Mouse (Mus musculus): ENCODE data around the gene Gm49396.

DNA sequence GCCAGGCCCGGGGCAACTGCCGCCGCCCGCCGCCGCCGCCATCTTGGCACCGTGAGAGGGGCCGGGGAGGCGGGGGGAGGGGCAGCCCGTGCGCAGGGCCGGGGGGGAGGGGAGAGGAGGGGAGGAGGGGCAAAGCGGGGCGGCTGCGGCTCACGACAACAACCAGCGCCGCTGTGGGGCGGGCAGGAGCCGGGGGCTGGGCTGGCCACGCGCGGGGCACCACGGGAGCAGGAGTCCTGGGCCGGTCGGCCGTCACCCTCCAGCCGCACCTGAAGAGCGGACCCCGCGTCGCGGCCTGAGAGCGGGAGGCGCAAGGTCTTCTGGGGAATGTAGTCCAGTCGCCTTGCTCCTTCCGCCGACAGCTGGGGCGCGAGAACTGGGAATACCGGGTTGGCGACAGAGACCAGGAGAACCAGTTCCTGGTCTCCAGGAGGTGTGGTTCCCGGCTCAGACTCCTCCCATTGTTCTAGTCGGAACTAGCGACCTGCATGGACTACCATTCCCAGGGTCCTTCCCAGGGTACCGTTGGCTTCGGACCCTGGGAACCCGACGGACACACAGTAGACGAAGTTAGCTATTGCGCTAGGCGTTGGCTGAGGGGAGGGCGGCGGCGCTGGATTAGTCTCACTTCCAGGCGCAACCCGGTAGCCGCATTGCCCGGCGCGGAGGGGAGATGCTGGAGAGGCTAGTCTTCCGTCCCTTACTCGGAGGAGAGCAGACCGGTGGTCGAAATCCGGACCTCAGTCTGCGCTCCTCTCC, 25.7 kb downstream of the Gm49396 start, which contains the start of gene Kmt2b:
- TF ChIP-seq POLR2A (IDR thresholded peaks at IDR 0.05; ENCODE audit: borderline replicate concordance, low read depth, low read length) (0 out of 2 replicates have a peak, but pooled peaks have one; percentile 19), CTCF (IDR thresholded peaks at IDR 0.05; ENCODE audit: low read depth, low read length) (no peak)
